Mouse (Mus musculus): ENCODE measurements at regions not wholly inside any gene's neighbourhood (a gene's known extent, or its start where the extent isn't known, plus 50 kb on each side); places are given as distances from the start of the nearest gene placed in this dataset.

DNA sequence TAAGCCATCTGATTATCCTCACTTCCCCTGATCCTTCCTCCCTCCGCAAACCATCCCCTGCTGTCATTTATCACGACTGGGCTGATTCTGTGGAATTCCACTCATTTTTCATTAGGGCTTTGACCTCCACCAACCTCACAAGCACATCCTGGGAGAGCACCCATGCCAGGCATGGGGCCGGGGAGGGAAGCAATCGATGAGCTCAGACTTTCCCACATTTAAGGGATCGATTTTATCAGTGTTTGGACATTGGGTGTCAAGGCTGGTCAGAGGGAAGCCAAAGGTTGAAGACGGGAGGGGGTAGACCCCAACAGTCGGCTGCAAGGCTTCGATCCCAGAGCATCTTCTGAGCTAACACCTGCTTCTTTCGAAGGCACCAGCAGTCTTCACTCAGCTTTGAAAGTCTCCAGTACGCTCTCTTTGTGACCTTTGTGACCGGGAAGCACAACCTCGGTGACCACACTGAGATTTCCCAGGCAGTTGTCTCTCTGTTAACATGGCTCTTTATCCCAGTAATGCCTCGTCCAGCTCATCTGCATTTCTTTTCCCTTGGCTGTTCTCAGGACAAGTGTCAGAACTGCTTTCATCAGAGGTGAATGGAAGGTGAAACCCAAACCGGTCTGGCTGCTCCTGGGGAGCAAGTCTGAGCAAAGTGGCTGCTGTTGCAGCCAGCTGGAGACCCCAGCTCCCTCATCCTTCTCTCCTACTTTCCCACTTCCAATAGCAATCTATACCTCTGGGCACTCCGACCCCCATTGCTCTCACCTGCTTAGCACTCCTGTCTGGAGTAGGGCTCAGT is 53.7 kb upstream of the Sox9 start:
- 21% methylated on average over 15 of the region's 15 CpGs for WGBS
- ATAC-seq (ENCODE audit: insufficient read depth, low FRiP score) = no peak
- Histone ChIP-seq H3K36me3 (ENCODE audit: control insufficient read depth, insufficient read depth, low read length) (no peaks in the 10 kb centered on the region), H3K27me3 (ENCODE audit: control insufficient read depth, insufficient read depth, low read length) (no peaks in the 10 kb centered on the region), H3K4me3 (replicated peaks; ENCODE audit: low read length) (no peak overlapping the region), H3K9ac (ENCODE audit: low read length) (peak overlapping the region; percentile 9; the same call in 1 of the 2 replicates), H3K4me2 (ENCODE audit: low read depth, low read length) (peak overlapping the region; percentile 20), H3K9me3 (replicated peaks; ENCODE audit: control insufficient read depth, low read length) (no peaks in the 10 kb centered on the region), H3K4me1 (ENCODE audit: control insufficient read depth, insufficient read depth, low read length) (peaks cover 11% of the 10 kb centered on the region), H3K27ac (ENCODE audit: low read length) (peak overlapping the region; percentile 19; the same call in 1 of the 2 replicates)
